In genomic region chr3:57651231-57651864, GRCm38 (mm10) we compare ENCODE assay signal across 8 mouse cellular contexts. TPM values are rescaled to one million over a fixed set of nuclear protein-coding genes. Genes with fewer than 3 reads are reported as not detected.
DNase-seq lines count a peak whose midpoint lies in the region; ATAC-seq and TF ChIP-seq lines count a peak whose summit lies in the region.

Commd2 (minus strand) TSS chr3:57651715.

- peak; percentile 98 for ATAC-seq in activated CD4-positive, CD25-positive, alpha-beta regulatory T cell, adult 4 months
- peak; percentile 99 for ATAC-seq in megakaryocyte progenitor cell, adult 5-6 weeks (replicated peaks; ENCODE audit: poor library complexity)

- peak; percentile 70 for TF ChIP-seq POLR2A in cortical plate, adult 2 months (IDR thresholded peaks at IDR 0.05; ENCODE audit: extremely low read depth, insufficient read depth, low read length)

- peaks cover 1% of the 10 kb centered on the region; the same call in 1 of the 2 replicates for H3K4me1 ChIP-seq in cortical plate, adult 2 months (ENCODE audit: control insufficient read depth, insufficient read depth, low read length)

- H3K27ac ChIP-seq in cortical plate, adult 2 months (ENCODE audit: insufficient read depth, low read length) = 0 out of 2 replicates have a peak within 1 kb of the TSS, but pooled peaks have one; percentile 15

- peak; percentile 87 for DNase-seq in gastrocnemius, postnatal 10 days
- peak; percentile 92 for DNase-seq in induced T-regulatory cell, adult 2 months (ENCODE audit: low read depth)
- DNase-seq in left cerebral cortex, adult 9 months (ENCODE audit: low spot score in 2 of 2) = peak; percentile 46 to 91
- peak; percentile 90 for DNase-seq in right cerebral cortex, postnatal 14 days
- DNase-seq in urinary bladder, postnatal 36 days (ENCODE audit: low spot score in 2 of 2) = peak; percentile 85 to 88

- TF ChIP-seq CTCF in cortical plate, adult 2 months (IDR thresholded peaks at IDR 0.05; ENCODE audit: extremely low read depth, insufficient read depth, low read length) = no peak

- peak within 1 kb of the TSS; percentile 98 for H3K4me3 ChIP-seq in cortical plate, adult 2 months (ENCODE audit: insufficient read depth, low read length)

RNA-seq across cellular contexts. Expression of gene Commd2, which starts in this region (rescaled TPM):
- 10 to 100 TPM; 74.9 to 82.5 TPM for polyA plus RNA-seq in activated CD4-positive, CD25-positive, alpha-beta regulatory T cell, adult 4 months (2017; shearing (Covaris generic))
- 26.1 and 26.9 TPM in 2 replicates for polyA plus RNA-seq in cortical plate, adult 2 months (2012; rRNA removed)
- 10 to 100 TPM; 17.5 to 18.8 TPM for total RNA-seq in gastrocnemius, postnatal 10 days (2021)
- total RNA-seq in megakaryocyte progenitor cell, adult 5-6 weeks (2015) = 38.8 and 48.0 TPM in 2 replicates
- 14.1 and 16.2 TPM in 2 replicates for total RNA-seq in megakaryocyte progenitor cell, adult 5-6 weeks (2017)

Comparison
In these comparisons a context has a peak if more than half of its experiments do, and no peak if none do; other contexts are left out.
1. Peak in every context shown above with its lines: DNase-seq, ATAC-seq, H3K4me3 ChIP-seq and H3K27ac ChIP-seq.